Mouse (Mus musculus): Measurements from ENCODE around the gene Pptc7.
A peak's percentile ranks its signal among the peaks of the same experiment; 100 is the strongest.
"Not testable (repeated sequence)": the region's sequence is repeated elsewhere in the genome, so short reads cannot be mapped to it uniquely, and the experiment has no call there.

Pptc7 gene

GRCm38 (mm10) chr5:122312942-122313684 lies 28.9 kb downstream of the Pptc7 start:
- Histone ChIP-seq H3K4me3 (replicated peaks; ENCODE audit: low read length) (peak overlapping the region; percentile 17; the same call in 1 of the 2 replicates), H3K27me3 (ENCODE audit: insufficient read depth, low read length) (no peaks in the 10 kb centered on the region), H3K36me3 (ENCODE audit: insufficient read depth, low read length) (peaks cover 88% of the 10 kb centered on the region), H3K9me3 (ENCODE audit: low read length) (no peaks in the 10 kb centered on the region), H3K4me1 (replicated peaks; ENCODE audit: low read depth, low read length) (peaks cover 80% of the 10 kb centered on the region)
- TF ChIP-seq POU5F1 (IDR thresholded peaks at IDR 0.05; ENCODE audit: borderline replicate concordance, low read length) = no peak
- TF ChIP-seq NANOG (IDR thresholded peaks at IDR 0.05; ENCODE audit: borderline replicate concordance, low read length) = no peak
- TF ChIP-seq CTCF (conservative IDR thresholded peaks at IDR 0.05; ENCODE audit: low read length) = no peak

- H3K4me3 ChIP-seq (replicated peaks; ENCODE audit: low read length) = peak overlapping the region; percentile 46
These were observed 31.0 kb downstream of the Pptc7 start for GRCm38 (mm10) chr5:122314966-122315667.

DNA sequence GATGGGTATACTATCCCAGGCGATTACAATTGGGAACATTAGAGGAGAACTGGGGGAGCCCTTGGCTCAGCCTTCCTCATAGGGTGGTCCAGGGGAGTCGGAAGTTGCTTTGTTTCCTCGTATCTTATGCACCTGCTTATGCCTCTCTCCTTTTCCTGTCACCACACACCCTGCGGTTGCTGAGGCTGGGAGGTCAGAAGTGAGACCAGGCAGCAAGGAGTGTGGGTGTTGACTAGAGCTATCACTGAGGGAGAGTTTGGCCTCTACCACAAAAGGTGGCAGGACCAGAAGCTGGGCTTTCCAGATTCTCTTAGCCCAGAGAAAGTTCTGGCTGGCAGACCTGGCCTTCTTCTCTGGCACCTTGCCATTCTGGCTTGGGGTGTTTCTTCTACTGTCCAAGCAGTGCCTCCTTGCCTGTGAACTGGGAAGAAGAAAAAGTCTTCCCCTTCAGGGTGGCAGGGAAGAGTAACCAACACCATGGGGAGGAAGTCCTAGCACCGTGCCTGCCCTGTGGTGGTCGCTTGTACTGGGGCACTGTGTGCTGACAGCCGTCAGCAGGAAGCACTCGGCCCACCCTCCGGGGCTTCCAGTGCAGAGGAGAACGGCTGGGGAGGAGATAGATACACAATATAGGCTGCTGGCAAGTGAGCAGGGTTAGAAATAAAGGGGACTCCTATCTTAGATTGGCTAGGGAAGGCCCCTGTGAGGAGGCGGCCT lies 33.3 kb downstream of the Pptc7 start:
- peaks cover 84% of the 10 kb centered on the region for H3K36me3 ChIP-seq (ENCODE audit: insufficient read depth, low read length)
- peaks cover 90% of the 10 kb centered on the region for H3K4me1 ChIP-seq (replicated peaks; ENCODE audit: low read depth, low read length)
- TF ChIP-seq NANOG (IDR thresholded peaks at IDR 0.05; ENCODE audit: borderline replicate concordance, low read length) (no peak), CTCF (conservative IDR thresholded peaks at IDR 0.05; ENCODE audit: low read length) (no peak), POU5F1 (IDR thresholded peaks at IDR 0.05; ENCODE audit: borderline replicate concordance, low read length) (no peak)
- H3K27me3 ChIP-seq (ENCODE audit: insufficient read depth, low read length) = no peaks in the 10 kb centered on the region
- H3K4me3 ChIP-seq (replicated peaks; ENCODE audit: low read length) = 0 out of 2 replicates have a peak overlapping the region, but pooled peaks have one; percentile 20
- no peaks in the 10 kb centered on the region for H3K9me3 ChIP-seq (ENCODE audit: low read length)

More at GRCm38 (mm10) chr5:122314966-122315667, 31.0 kb downstream of the Pptc7 start:
- Histone ChIP-seq H3K4me1 (replicated peaks; ENCODE audit: low read depth, low read length) (peaks cover 92% of the 10 kb centered on the region), H3K27me3 (ENCODE audit: insufficient read depth, low read length) (no peaks in the 10 kb centered on the region), H3K9me3 (ENCODE audit: low read length) (no peaks in the 10 kb centered on the region), H3K36me3 (ENCODE audit: insufficient read depth, low read length) (peaks cover 81% of the 10 kb centered on the region)
- TF ChIP-seq CTCF (conservative IDR thresholded peaks at IDR 0.05; ENCODE audit: low read length) = no peak
- TF ChIP-seq NANOG (IDR thresholded peaks at IDR 0.05; ENCODE audit: borderline replicate concordance, low read length) = no peak
- no peak for TF ChIP-seq POU5F1 (IDR thresholded peaks at IDR 0.05; ENCODE audit: borderline replicate concordance, low read length)

DNA sequence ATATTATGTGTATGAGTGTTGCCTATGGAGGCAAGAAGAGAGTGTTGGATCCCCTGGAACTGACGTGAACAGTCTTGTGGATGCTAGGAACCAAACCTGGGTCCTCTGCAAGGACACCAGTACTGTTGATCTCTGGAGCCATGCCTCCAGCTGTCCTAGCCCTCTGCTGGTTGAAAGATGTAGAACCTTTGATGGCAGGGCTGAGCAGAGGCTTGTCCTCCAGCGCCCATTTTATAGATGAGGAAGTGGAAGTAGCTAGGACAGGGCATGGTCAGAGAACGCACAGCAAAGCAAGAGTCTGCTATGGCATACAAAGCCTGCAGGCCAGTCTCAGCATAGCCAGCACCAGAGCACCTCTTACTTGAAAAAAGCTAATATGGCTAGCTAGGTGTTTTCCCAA lies 33.9 kb downstream of the Pptc7 start:
- TF ChIP-seq CTCF (conservative IDR thresholded peaks at IDR 0.05; ENCODE audit: low read length) (peak; percentile 30), NANOG (IDR thresholded peaks at IDR 0.05; ENCODE audit: borderline replicate concordance, low read length) (no peak), POU5F1 (IDR thresholded peaks at IDR 0.05; ENCODE audit: borderline replicate concordance, low read length) (no peak)
- no peaks in the 10 kb centered on the region for H3K9me3 ChIP-seq (ENCODE audit: low read length)
- H3K4me1 ChIP-seq (replicated peaks; ENCODE audit: low read depth, low read length) = peaks cover 83% of the 10 kb centered on the region
- H3K27me3 ChIP-seq (ENCODE audit: insufficient read depth, low read length) = no peaks in the 10 kb centered on the region
- H3K36me3 ChIP-seq (ENCODE audit: insufficient read depth, low read length) = peaks cover 83% of the 10 kb centered on the region
- 0 out of 2 replicates have a peak overlapping the region, but pooled peaks have one; percentile 39 for H3K4me3 ChIP-seq (replicated peaks; ENCODE audit: low read length)

DNA sequence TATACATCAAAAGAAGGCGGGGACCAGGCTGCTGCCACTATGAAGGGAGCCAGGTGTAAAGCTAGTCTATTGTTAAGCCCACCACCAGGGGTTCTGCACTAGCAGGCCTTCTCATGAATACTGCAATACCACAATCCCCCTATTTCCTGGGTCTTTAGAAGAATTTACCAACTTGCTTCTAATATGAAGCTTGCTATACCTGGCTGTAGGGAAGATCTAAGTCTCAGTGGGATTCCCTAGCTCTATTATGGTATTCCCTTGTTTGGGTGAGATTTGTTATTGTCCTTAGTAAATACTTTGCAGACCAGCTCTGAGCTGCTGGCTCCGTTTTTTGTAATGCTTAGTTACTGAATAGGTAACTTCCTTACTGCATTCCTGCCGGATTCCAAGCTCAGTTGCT lies 34.8 kb downstream of the Pptc7 start:
- peak; percentile 69; the same call in 1 of the 2 replicates for TF ChIP-seq NANOG (IDR thresholded peaks at IDR 0.05; ENCODE audit: borderline replicate concordance, low read length)
- H3K36me3 ChIP-seq (ENCODE audit: insufficient read depth, low read length) = peaks cover 80% of the 10 kb centered on the region

DNA sequence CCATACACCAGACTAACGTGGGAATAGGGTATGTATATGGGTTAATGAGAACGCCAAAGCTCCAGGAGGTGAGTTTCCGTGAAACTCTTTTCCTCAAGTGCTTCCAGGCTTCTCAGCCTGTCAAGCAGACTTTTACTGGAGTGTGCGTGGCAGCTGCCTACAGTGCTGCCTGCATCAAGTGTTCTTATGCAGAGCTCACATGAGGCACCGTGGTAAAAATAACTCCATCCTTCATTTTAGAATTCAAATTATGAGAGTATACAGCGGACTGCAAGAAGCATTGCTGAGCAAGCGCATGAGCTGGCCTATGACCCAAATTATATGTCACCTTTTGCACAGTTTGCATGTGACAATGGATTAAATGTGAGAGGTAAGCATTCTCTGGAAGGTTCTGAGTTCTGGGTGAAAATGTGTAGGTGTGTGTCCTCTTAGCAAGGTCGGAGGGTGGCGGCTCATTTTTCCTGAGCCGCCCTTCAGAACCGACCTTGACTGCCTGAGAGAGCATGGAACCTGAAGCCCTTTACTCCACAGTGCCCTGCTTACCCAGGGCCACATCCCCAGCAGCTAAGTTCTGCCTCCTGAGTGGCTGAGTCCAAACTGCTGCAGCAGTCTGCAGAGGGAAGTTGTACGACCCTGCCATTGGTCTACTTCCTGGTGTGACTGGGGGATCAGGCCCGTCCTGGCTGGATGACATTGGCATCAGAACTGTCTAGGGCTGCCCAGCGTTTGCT lies 35.5 kb downstream of the Pptc7 start:
- peaks cover 78% of the 10 kb centered on the region for H3K4me1 ChIP-seq (replicated peaks; ENCODE audit: low read depth, low read length)
- no peaks in the 10 kb centered on the region for H3K9me3 ChIP-seq (ENCODE audit: low read length)

More for the DNA sequence above, 34.8 kb downstream of the Pptc7 start:
- peak overlapping the region; percentile 48; the same call in 1 of the 2 replicates for H3K4me3 ChIP-seq (replicated peaks; ENCODE audit: low read length)
- peaks cover 79% of the 10 kb centered on the region for H3K4me1 ChIP-seq (replicated peaks; ENCODE audit: low read depth, low read length)
- H3K27me3 ChIP-seq (ENCODE audit: insufficient read depth, low read length); H3K9me3 ChIP-seq (ENCODE audit: low read length): not testable (repeated sequence)

DNA sequence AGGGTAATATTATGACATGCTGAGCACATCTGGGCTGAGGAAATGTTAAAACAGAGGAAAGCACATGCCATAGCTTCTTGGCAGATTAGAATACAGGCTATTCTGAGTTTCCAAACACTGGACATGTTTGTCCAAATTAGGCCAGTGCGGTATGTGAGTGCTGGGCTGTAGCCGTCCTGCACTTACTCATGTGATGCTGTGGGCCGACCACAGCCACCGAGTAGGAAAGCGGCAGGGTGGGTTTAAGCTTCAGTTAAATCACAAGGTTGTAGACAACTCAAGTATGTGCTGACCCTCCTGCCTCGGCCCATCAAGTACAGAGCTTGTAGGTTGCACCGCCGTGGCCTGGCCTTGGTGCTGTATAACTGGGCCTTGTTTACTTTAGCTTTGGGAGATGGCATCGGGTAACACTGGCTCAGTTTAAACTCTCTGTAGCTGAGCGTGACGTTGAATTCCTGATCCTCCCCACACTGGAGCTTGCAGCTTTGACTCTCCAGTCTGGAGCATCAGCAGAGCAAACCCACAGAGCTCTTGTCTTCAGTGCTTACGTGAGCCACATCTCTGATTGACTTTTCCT lies 36.1 kb downstream of the Pptc7 start:
- Histone ChIP-seq H3K4me3 (replicated peaks; ENCODE audit: low read length) (peak overlapping the region; percentile 48), H3K9me3 (ENCODE audit: low read length) (no peaks in the 10 kb centered on the region), H3K36me3 (ENCODE audit: insufficient read depth, low read length) (peaks cover 80% of the 10 kb centered on the region), H3K27me3 (ENCODE audit: insufficient read depth, low read length) (no peaks in the 10 kb centered on the region), H3K4me1 (replicated peaks; ENCODE audit: low read depth, low read length) (peaks cover 78% of the 10 kb centered on the region)
- TF ChIP-seq NANOG (IDR thresholded peaks at IDR 0.05; ENCODE audit: borderline replicate concordance, low read length) (no peak), CTCF (conservative IDR thresholded peaks at IDR 0.05; ENCODE audit: low read length) (no peak), POU5F1 (IDR thresholded peaks at IDR 0.05; ENCODE audit: borderline replicate concordance, low read length) (no peak)

More for the DNA sequence above, 35.5 kb downstream of the Pptc7 start:
- no peak for TF ChIP-seq CTCF (conservative IDR thresholded peaks at IDR 0.05; ENCODE audit: low read length)
- TF ChIP-seq POU5F1 (IDR thresholded peaks at IDR 0.05; ENCODE audit: borderline replicate concordance, low read length) = no peak
- no peak for TF ChIP-seq NANOG (IDR thresholded peaks at IDR 0.05; ENCODE audit: borderline replicate concordance, low read length)
- peaks cover 80% of the 10 kb centered on the region for H3K36me3 ChIP-seq (ENCODE audit: insufficient read depth, low read length)
- no peaks in the 10 kb centered on the region for H3K27me3 ChIP-seq (ENCODE audit: insufficient read depth, low read length)
- H3K4me3 ChIP-seq (replicated peaks; ENCODE audit: low read length) = peak overlapping the region; percentile 48
